Mouse (Mus musculus) heart, embryonic 15.5 days (tissue): ENCODE data around the gene Zfp607a. TPM values are rescaled to one million over a fixed set of nuclear protein-coding genes. Genes with fewer than 3 reads are reported as not detected.

Experiments
- ATAC-seq: fragments of 200-750 bp; cut with Nextera tagmentation; replicated peaks from 2 replicates; pipeline ENCODE4 v1.8.0; 2017; ENCODE audit warnings: low read depth, moderate TSS enrichment; ENCODE audit not compliant: insufficient number of reproducible peaks, insufficient read depth, low FRiP score
- H3K27ac ChIP-seq: fragments of 300-500 bp; sonication (generic); 2 replicates; pipeline ENCODE4 v1.5.1; 2015; ENCODE audit warnings: mild to moderate bottlenecking, inconsistent platforms
- H3K27me3 ChIP-seq: fragments of 300-500 bp; sonication (generic); 2 replicates; pipeline ENCODE4 v1.6.1; 2015; ENCODE audit warnings: inconsistent platforms
- H3K36me3 ChIP-seq: fragments of 300-500 bp; sonication (generic); 2 replicates; pipeline ENCODE4 v1.6.1; 2015; ENCODE audit warnings: mild to moderate bottlenecking, inconsistent platforms
- H3K4me1 ChIP-seq: fragments of 300-500 bp; sonication (generic); replicated peaks from 2 replicates; pipeline ENCODE4 v1.6.1; 2015; ENCODE audit warnings: inconsistent platforms
- H3K4me2 ChIP-seq: fragments of 300-500 bp; sonication (generic); 2 replicates; pipeline ENCODE4 v1.6.1; 2015; ENCODE audit warnings: inconsistent platforms, mild to moderate bottlenecking, moderate library complexity
- H3K4me3 ChIP-seq: fragments of 300-500 bp; sonication (generic); 2 replicates; pipeline ENCODE4 v1.5.1; 2015; ENCODE audit warnings: mild to moderate bottlenecking, inconsistent platforms
- H3K9ac ChIP-seq: fragments of 300-500 bp; sonication (generic); 2 replicates; pipeline ENCODE4 v1.6.1; 2015; ENCODE audit warnings: mild to moderate bottlenecking, inconsistent platforms
- H3K9me3 ChIP-seq: fragments of 300-500 bp; sonication (generic); replicated peaks from 2 replicates; pipeline ENCODE4 v1.6.1; 2016; ENCODE audit warnings: inconsistent platforms
- WGBS: fragments of 180-500 bp; shearing (Covaris S2); methylation state at CpG from one replicate; pipeline ENCODE4 v1.1.7; 2015; ENCODE audit warnings: mixed read lengths; 5-methylcytosine and 5-hydroxymethylcytosine counted together
- polyA plus RNA-seq: library from polyadenylated mRNA; unstranded; fragments of >200 nt; fragmentation: Nextera tagmentation; extraction: Ambion mirVana; gene quantifications from 2 replicates; pipeline ENCODE4 v1.2.1, GENCODE M21; 2015

Gene Zfp607a
- polyA plus RNA-seq, result 3.4 and 3.8 TPM in 2 replicates

DNA sequence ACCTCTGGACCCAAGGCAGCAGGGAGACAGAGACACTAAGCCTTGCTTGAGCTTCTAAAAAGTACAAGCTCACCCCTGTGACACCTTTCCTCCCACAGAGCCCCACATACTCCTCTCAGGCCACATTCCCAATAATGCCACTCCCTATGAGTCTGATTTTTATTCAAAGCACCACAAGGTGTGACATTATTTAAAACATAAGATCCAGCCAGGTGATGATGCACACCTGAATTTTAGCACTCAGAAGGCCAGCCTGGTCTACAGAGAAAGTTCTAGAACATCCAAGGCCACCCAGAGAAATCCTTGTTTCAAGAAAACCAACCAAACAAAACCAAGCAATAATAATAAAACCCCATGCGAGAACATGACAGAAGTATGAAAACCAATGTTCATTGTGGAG, at the start of gene Zfp607a:
Gene Zfp607a (plus strand): TSS at position 301 of the 400 bp plus-strand sequence.
- no peaks in the 10 kb centered on the region for H3K9me3 ChIP-seq
- H3K27me3 ChIP-seq, result no peaks in the 10 kb centered on the region
- ATAC-seq, result no peak
- no peak within 1 kb of the TSS for H3K4me3 ChIP-seq
- H3K9ac ChIP-seq, result no peak within 1 kb of the TSS
- no peak within 1 kb of the TSS for H3K4me2 ChIP-seq
- H3K4me1 ChIP-seq, result peaks cover 16% of the 10 kb centered on the region
- H3K36me3 ChIP-seq, result peaks cover 14% of the 10 kb centered on the region
- H3K27ac ChIP-seq, result no peak within 1 kb of the TSS
- WGBS, result 89% methylated on average over 1 of the region's 1 CpGs

DNA sequence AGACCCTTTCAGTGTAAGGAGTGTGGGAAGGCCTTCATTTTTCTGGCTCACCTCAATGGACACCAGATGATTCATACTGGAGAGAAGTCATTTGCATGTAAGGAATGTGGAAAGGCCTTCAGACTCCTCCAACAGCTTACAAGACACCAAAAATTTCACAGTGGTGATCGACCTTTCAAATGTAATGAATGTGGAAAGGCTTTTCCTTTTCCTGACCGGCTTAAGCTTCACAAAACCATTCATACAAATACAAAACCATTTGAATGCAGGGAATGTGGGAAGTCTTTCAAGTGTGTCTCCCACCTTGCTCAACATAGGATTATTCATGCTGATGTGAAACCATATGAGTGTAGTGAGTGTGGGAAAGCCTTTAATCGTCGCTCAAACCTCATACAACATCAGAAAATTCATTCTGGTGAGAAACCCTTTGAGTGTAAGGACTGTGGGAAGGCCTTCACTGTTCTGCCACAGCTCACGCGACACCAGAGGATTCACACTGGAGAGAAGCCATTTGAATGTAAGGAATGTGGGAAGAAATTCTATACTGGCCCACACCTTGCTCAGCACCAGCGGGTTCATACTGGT, 38.7 kb upstream of the Zfp607a start:
- Histone ChIP-seq H3K36me3 (peaks cover 23% of the 10 kb centered on the region), H3K4me3 (no peak overlapping the region), H3K4me2 (no peak overlapping the region), H3K27ac (no peak overlapping the region), H3K4me1 (no peaks in the 10 kb centered on the region), H3K27me3 (no peaks in the 10 kb centered on the region), H3K9ac (no peak overlapping the region), H3K9me3 (no peaks in the 10 kb centered on the region)
- 90% methylated on average over 7 of the region's 7 CpGs for WGBS
- ATAC-seq, result no peak

DNA sequence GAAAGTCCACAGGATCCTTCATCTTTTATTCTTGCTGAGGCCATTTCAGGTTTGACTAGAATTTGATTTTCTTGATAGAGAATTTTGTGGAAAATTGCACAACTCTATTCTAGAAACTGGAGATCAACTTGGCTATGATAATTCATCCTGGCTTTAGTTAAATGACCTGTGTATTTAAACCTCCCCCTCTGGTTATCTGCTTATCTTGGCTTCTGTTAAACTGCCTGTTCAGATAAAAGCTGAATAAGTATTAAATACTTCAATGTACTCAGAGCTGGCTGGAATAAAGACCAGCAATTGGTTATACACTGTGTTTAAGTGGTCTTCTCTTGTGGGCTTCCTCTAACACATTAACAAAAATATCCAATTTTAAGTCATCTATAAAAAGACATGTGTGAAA, 34.7 kb upstream of the Zfp607a start:
- no peak for ATAC-seq
- peaks cover 17% of the 10 kb centered on the region for H3K36me3 ChIP-seq
- H3K4me1 ChIP-seq, result no peaks in the 10 kb centered on the region
- H3K4me3 ChIP-seq, result no peak overlapping the region
- no peaks in the 10 kb centered on the region for H3K27me3 ChIP-seq
- H3K27ac ChIP-seq, result no peak overlapping the region
- peaks cover 3% of the 10 kb centered on the region for H3K9me3 ChIP-seq
- no peak overlapping the region for H3K9ac ChIP-seq
- no peak overlapping the region for H3K4me2 ChIP-seq

DNA sequence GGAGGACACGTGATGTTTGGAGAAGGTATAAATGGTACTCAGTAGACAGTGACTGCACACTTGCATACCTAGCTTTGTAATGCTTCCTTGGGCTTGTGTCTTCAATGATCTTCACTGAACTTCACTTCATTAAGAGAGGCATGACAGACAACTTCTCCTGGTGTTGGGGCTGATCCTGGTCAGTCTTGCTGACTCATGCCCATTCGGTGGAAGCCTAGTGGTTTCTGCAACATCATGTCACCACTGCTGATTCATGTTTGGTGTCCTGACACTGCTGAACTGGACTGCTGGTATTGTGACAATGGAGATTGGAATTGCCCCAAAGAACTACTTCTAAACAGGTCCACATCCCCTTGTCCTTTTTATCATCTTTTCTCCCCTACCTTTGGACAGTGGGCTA, 23.2 kb upstream of the Zfp607a start:
- ATAC-seq, result no peak
- no peaks in the 10 kb centered on the region for H3K9me3 ChIP-seq
- no peak overlapping the region for H3K27ac ChIP-seq
- H3K36me3 ChIP-seq, result no peaks in the 10 kb centered on the region
- H3K4me1 ChIP-seq, result 0 out of 2 replicates have a peak, but pooled peaks cover 3% of the 10 kb centered on the region
- H3K9ac ChIP-seq, result no peak overlapping the region
- H3K4me2 ChIP-seq, result no peak overlapping the region
- no peak overlapping the region for H3K4me3 ChIP-seq
- WGBS, result 75% methylated on average over 2 of the region's 2 CpGs
- no peaks in the 10 kb centered on the region for H3K27me3 ChIP-seq

DNA sequence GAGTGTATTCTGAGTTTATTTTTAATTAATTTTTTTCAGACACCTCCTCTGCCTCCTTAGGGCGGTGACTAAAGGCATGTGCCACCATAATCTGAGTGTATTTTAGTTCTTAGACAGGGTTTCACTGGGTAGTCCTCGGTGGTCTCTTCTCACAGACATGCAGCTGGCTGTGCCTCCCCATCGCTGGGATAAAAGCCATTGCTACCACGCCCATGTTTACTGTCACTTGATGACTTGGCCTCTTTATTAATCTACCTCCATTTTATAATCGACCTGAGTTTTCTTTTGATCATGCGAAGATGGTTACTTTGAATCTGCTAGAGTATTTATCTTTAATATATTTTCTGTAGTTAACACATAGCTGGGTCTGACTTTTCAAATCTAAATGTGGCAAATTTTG, 19.4 kb upstream of the Zfp607a start:
- H3K9ac ChIP-seq, result peak overlapping the region; percentile 69
- no peaks in the 10 kb centered on the region for H3K9me3 ChIP-seq
- whole genome bisulfite sequencing, result 33% methylated on average over 6 of the region's 6 CpGs
- H3K4me1 ChIP-seq, result 0 out of 2 replicates have a peak, but pooled peaks cover 6% of the 10 kb centered on the region
- peak overlapping the region; percentile 62 for H3K4me3 ChIP-seq
- peak overlapping the region; percentile 79 for H3K27ac ChIP-seq
- peak overlapping the region; percentile 69 for H3K4me2 ChIP-seq
- no peaks in the 10 kb centered on the region for H3K27me3 ChIP-seq
- H3K36me3 ChIP-seq, result no peaks in the 10 kb centered on the region
- ATAC-seq, result no peak; the same call in 1 of the 2 replicates

DNA sequence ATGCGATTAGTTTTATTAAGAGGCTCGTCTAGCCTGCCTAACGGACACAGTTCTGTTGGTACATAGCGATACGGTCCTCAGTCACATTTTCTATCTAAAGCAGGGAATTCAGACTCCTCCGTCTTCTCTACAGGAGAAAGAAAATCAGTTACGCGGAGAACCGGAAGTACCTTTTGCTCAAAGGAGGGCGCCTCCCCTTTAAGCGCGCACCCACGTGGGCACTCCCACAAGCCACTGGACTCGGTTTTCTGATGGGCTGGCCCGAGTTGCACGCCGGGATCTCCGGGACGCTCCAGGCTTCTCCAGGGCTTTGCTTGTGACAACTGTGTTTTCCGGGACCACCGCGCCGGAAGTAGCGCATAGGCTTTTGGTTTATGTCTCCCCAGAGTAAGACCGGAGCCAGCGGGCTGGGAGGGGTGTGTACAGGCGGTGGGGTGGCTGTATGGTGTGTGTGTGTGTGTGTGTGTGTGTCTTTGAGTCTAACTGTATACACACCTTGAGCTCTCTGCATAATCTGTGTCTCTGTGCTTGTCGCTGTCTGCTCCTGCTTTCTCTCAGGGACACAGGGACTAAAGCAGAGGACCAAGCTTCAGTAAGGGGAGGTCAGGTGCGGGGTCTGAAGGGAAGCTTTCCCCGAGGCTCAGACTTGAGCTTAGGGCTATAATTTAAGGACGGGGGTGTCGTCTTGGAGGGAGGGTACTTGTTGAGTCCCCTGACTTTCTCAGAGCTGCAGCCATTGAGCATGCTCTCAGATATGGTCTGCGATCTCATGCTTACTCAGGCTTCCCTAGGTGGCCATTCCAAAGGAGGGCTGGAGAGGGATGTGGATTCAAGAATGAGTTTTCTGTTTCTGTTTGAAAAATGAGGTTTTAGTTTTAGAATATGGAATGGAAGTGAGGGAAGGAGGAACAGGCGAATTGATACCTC, 18.7 kb upstream of the Zfp607a start, which contains the start of gene Zfp59:
Gene Zfp59 (plus strand): TSS at position 285 of the 927 bp plus-strand sequence.
- WGBS, result 3% methylated on average over 34 of the region's 34 CpGs
- Histone ChIP-seq H3K27me3 (no peaks in the 10 kb centered on the region), H3K9ac (peak within 1 kb of the TSS; percentile 69)

DNA sequence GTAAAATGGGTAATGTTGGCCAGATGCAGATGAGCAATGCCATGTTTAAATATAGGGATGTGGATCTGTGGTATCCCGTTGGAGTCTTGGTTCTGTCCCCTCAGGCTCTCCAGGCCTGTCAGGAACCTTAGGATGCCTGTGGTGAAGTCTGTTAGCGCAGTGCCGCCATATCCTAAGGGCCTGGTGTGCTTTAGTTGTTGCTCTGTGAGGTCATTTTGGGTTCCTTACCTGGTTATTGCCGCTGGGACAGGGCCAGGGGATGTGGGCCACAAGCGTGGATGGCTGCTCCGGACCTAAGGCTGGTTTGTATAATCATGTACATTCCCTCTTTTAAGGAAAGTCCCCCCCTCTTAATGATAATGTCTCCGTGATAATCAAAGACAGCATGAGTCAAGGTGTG, 17.7 kb upstream of the Zfp607a start:
- Histone ChIP-seq H3K36me3 (peaks cover 3% of the 10 kb centered on the region; the same call in 1 of the 2 replicates), H3K9ac (no peak overlapping the region), H3K4me3 (peak overlapping the region; percentile 62; the same call in 1 of the 2 replicates), H3K4me1 (0 out of 2 replicates have a peak, but pooled peaks cover 6% of the 10 kb centered on the region), H3K4me2 (peak overlapping the region; percentile 69; the same call in 1 of the 2 replicates), H3K27me3 (no peaks in the 10 kb centered on the region), H3K27ac (no peak overlapping the region), H3K9me3 (no peaks in the 10 kb centered on the region)
- ATAC-seq, result no peak
- WGBS, result 89% methylated on average over 7 of the region's 7 CpGs

More for the DNA sequence above, 18.7 kb upstream of the Zfp607a start, which contains the start of gene Zfp59:
- Histone ChIP-seq H3K4me2 (peak within 1 kb of the TSS; percentile 69), H3K27ac (peak within 1 kb of the TSS; percentile 79), H3K4me1 (0 out of 2 replicates have a peak, but pooled peaks cover 6% of the 10 kb centered on the region), H3K36me3 (no peaks in the 10 kb centered on the region), H3K4me3 (peak within 1 kb of the TSS; percentile 62), H3K9me3 (no peaks in the 10 kb centered on the region)
- ATAC-seq, result peak; percentile 92

DNA sequence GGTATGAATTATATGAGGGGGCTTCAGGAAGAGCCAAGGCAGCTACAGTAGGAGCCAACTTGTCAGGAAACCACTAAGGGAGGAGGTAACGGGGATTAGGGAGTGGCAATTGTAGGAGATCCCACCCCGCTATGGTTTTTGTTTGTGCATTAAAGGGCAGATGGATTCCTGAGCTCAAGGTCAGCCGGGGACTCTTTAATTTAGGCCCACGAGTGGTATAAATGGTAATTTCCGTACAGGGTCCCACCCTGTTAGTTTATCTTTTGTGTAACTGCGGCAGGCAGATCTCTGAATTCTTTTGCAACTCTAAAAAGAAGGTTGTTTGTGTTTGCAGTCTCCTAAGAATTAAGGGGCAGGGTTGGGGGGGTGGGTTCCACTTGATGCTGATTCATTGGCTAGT, 17.2 kb upstream of the Zfp607a start:
- H3K9me3 ChIP-seq, result no peaks in the 10 kb centered on the region

DNA sequence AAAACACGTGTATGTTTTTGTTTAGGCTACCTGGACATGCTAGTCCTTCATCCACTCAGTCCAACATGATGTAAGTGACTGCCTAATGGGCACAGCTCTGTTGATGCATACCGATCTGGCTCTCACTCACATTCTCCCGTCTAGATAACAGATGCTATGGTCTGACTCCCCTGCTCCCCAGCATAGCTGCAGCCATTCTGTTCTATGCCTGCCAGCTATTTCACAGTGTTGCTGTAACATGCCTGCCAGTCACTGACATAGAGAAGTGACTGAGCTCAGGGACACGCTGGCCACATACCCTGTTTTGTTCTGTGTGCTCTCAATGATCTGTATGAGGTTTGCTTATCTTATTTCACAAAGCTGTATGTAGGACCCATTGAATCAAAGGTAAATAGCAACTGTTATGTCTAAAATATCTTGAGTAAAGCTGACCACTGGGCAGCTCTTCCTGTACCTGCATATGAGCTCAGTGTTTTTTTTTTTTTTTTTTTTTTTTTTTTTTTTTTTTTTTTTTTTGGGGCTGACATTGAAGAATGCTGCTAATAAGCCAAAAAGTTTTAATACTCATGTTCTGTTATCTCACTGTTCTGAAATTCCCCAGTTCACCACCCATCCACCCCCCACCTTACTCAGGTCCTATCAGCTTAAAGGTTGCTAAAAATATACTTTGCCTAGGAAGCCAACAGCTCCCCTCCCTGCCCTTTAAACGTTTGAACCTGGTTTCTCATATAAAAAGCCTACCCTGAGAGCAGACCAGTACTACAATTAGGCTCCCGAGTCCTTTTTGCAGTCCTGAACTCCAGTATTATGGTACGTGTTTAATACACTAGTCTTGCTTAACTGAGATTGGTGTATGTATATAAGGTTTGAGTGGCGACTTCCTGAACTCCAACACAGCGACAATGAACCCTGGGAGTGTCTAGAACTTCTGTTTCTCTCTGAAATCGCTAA, 2.2 kb downstream of the Zfp607a start:
- Histone ChIP-seq H3K9me3 (no peaks in the 10 kb centered on the region), H3K27me3 (no peaks in the 10 kb centered on the region), H3K4me1 (peaks cover 16% of the 10 kb centered on the region), H3K4me3 (peak overlapping the region; percentile 62), H3K9ac (peak overlapping the region; percentile 68), H3K4me2 (peak overlapping the region; percentile 76), H3K36me3 (peaks cover 11% of the 10 kb centered on the region), H3K27ac (peak overlapping the region; percentile 93)
- ATAC-seq, result peak; percentile 58; the same call in 1 of the 2 replicates
- WGBS, result 10% methylated on average over 10 of the region's 10 CpGs

More for the DNA sequence above, 17.2 kb upstream of the Zfp607a start:
- Histone ChIP-seq H3K4me3 (no peak overlapping the region), H3K27me3 (no peaks in the 10 kb centered on the region), H3K9ac (no peak overlapping the region), H3K4me1 (0 out of 2 replicates have a peak, but pooled peaks cover 6% of the 10 kb centered on the region), H3K4me2 (no peak overlapping the region), H3K36me3 (peaks cover 9% of the 10 kb centered on the region; the same call in 1 of the 2 replicates), H3K27ac (no peak overlapping the region)
- 92% methylated on average over 6 of the region's 6 CpGs for WGBS
- ATAC-seq, result no peak

DNA sequence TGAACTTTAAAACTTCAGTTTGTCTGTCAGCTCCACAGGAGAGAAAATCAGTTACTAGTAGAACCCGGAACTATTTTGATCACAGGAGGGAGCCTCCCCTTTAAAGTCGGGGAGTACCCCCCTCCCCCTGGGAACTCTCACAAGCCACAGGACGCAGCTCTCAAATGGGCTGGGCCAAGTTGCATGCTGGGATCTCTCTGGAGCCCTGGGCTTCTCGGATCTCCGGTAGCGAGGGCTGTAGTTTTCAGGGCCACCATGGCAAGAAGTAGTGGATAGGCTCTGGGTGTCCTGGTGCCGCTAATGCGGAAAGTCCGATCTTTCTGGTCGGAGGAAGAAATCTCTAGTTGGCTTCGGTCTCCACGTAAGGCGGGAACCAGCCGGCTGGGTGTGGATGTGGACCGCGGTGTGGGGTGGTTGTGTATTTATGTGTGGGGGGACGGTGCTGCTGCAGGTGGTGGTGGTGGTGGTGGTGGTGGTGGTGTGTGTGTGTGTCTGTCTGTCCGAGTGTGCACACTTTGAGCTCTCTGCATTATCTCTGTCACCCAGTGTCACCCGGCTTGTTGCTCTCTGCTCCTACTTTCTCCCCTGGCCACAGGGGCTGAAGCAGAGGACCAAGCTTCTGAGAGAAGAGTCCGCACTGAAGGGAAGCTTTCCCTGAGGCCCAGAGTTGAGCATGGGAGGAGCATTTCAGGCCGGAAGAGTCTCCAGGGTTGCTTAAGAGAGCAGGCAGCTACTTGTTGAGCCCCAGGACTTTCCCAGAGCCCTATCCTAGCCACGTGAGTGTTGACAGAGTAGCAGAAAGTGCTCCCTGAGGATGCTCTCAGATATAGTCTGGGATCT, 3.3 kb downstream of the Zfp607a start:
- H3K27me3 ChIP-seq, result no peaks in the 10 kb centered on the region
- peak overlapping the region; percentile 68 for H3K9ac ChIP-seq
- H3K4me1 ChIP-seq, result peaks cover 16% of the 10 kb centered on the region
- peak overlapping the region; percentile 76 for H3K4me2 ChIP-seq
- H3K27ac ChIP-seq, result peak overlapping the region; percentile 93
- 0% methylated on average over 22 of the region's 22 CpGs for WGBS
- H3K9me3 ChIP-seq, result no peaks in the 10 kb centered on the region
- peaks cover 19% of the 10 kb centered on the region for H3K36me3 ChIP-seq
- H3K4me3 ChIP-seq, result peak overlapping the region; percentile 62
- peak; percentile 91 for ATAC-seq
